Mouse (Mus musculus): ENCODE measurements around the gene Hist1h2ad. TPM values are rescaled to one million over a fixed set of nuclear protein-coding genes. Genes with fewer than 3 reads are reported as not detected.
"Not testable (repeated sequence)": the region's sequence is repeated elsewhere in the genome, so short reads cannot be mapped to it uniquely, and the experiment has no call there.

The Hist1h2ad gene
- total and polyA plus RNA-seq, 2 experiments: 5.4 TPM; not detected in 1

DNA sequence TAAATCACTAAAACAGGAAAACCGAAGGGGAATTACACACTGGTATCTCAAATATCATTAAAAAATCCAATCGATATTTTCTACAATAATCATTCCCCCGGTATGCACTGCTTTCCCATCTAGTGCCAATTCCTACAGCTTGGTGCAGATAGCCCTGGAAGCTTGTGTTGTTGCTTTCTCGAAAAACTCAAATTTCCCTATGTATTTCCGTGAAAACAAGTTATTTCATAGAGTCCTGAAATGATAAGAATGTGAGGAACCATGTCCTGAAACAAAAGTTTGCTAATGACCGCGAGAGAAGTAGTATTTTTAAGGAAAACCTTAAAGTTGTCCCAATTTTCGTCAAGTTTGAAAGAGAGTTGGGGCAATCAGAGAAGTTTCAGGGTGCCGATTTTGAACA is 19.8 kb upstream of the Hist1h2ad start:
- WGBS: 9% methylated on average over 9 of the region's 9 CpGs
- Histone ChIP-seq H3K27me3 (ENCODE audit: control insufficient read depth, insufficient read depth, low read length) (no peaks in the 10 kb centered on the region), H3K4me1 (ENCODE audit: control insufficient read depth, insufficient read depth, low read length) (no peaks in the 10 kb centered on the region; the same call in 1 of the 2 replicates), H3K79me2 (ENCODE audit: control insufficient read depth, insufficient read depth, low read length) (no peaks in the 10 kb centered on the region), H3K36me3 (ENCODE audit: control insufficient read depth, insufficient read depth, low read length) (no peaks in the 10 kb centered on the region), H3K27ac (replicated peaks; ENCODE audit: insufficient read depth, low read depth, low read length) (no peak overlapping the region), H3K9ac (ENCODE audit: low read depth, low read length) (no peak overlapping the region), H3K4me3 (ENCODE audit: insufficient read depth, low read depth, low read length) (no peak overlapping the region; the same call in 1 of the 2 replicates)
- peak; percentile 29 for DNase-seq (ENCODE audit: extremely low read depth, low read depth, low spot score)
- TF ChIP-seq CTCF (IDR thresholded peaks at IDR 0.05; ENCODE audit: low read depth, low read length) (no peak), POLR2A (IDR thresholded peaks at IDR 0.05; ENCODE audit: extremely low read depth, insufficient read depth, low read length) (no peak)

DNA sequence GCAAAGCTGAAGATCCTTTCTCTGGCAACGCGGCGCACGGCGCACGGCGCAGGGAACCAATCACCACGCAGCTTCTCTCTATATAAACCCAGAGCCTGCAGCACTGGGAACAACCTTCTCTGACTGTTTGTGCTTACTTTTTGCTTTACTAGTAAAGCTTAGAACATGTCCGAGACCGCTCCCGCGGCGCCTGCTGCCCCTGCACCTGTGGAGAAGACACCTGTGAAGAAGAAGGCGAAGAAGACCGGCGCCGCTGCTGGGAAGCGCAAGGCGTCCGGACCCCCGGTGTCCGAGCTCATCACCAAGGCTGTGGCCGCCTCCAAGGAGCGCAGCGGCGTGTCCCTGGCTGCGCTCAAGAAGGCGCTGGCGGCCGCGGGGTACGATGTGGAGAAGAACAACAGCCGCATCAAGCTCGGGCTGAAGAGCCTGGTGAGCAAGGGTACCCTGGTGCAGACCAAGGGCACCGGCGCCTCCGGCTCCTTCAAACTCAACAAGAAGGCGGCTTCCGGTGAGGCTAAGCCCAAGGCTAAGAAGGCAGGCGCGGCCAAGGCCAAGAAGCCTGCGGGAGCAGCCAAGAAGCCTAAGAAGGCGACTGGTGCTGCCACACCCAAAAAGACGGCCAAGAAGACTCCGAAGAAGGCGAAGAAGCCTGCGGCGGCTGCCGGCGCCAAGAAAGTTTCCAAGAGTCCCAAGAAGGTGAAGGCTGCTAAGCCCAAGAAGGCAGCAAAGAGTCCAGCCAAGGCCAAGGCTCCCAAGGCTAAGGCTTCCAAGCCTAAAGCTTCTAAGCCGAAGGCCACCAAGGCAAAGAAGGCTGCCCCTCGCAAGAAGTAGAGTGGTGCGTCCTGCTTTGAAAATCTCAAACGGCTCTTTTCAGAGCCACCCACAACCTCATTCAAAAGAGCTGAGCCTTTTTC is 19.0 kb upstream of the Hist1h2ad start:
- under 1% methylated on average over 54 of the region's 54 CpGs for WGBS
- peak; percentile 80 for DNase-seq (ENCODE audit: extremely low read depth, low read depth, low spot score)
- H3K27ac ChIP-seq (replicated peaks; ENCODE audit: insufficient read depth, low read depth, low read length): peak overlapping the region; percentile 27
- no peaks in the 10 kb centered on the region for H3K36me3 ChIP-seq (ENCODE audit: control insufficient read depth, insufficient read depth, low read length)
- H3K79me2 ChIP-seq (ENCODE audit: control insufficient read depth, insufficient read depth, low read length): no peaks in the 10 kb centered on the region
- no peaks in the 10 kb centered on the region; the same call in 1 of the 2 replicates for H3K4me1 ChIP-seq (ENCODE audit: control insufficient read depth, insufficient read depth, low read length)
- H3K9ac ChIP-seq (ENCODE audit: low read depth, low read length): peak overlapping the region; percentile 43
- H3K4me3 ChIP-seq (ENCODE audit: insufficient read depth, low read depth, low read length): peak overlapping the region; percentile 66
- no peaks in the 10 kb centered on the region for H3K27me3 ChIP-seq (ENCODE audit: control insufficient read depth, insufficient read depth, low read length)
- TF ChIP-seq POLR2A (IDR thresholded peaks at IDR 0.05; ENCODE audit: extremely low read depth, insufficient read depth, low read length): peak; percentile 90
- no peak for TF ChIP-seq CTCF (IDR thresholded peaks at IDR 0.05; ENCODE audit: low read depth, low read length)

DNA sequence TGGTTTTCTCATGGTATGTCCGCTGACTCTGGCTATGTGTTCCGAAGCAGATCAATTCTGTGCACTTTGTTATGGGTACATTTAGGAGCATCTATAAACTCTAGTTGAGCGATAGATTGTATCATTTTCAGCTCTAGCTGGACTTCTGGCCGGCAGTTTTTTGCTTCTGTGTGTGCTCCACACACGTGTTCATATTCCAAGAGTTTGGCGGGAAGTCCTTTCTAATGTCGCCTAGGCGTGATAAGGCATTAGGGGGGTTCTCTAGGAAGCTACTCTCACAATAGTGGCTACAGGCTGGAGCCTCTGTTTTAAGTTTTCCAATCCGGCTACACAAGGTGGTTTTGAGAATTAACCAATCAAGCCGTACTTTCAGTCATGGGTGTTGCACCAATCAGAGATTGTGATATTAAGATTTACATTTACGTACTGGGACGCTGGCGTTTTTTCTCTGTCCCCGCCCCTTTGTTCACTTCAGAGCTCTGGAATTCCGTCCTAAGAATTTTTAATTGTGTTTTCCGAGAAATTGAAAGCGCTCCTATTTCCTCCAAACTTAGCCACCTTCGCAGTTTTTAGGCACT is 18.3 kb upstream of the Hist1h2ad start:
- peak overlapping the region; percentile 66 for H3K4me3 ChIP-seq (ENCODE audit: insufficient read depth, low read depth, low read length)
- peak; percentile 91 for DNase-seq (ENCODE audit: extremely low read depth, low read depth, low spot score)
- H3K4me1 ChIP-seq (ENCODE audit: control insufficient read depth, insufficient read depth, low read length): 0 out of 2 replicates have a peak, but pooled peaks cover 2% of the 10 kb centered on the region

GRCm38 (mm10) chr13:23556906-23557305 is 17.3 kb upstream of the Hist1h2ad start:
- no peak for DNase-seq (ENCODE audit: extremely low read depth, low read depth, low spot score)
- TF ChIP-seq CTCF (IDR thresholded peaks at IDR 0.05; ENCODE audit: low read depth, low read length): no peak
- no peak for TF ChIP-seq POLR2A (IDR thresholded peaks at IDR 0.05; ENCODE audit: extremely low read depth, insufficient read depth, low read length)
- Histone ChIP-seq H3K27ac (replicated peaks; ENCODE audit: insufficient read depth, low read depth, low read length) (no peak overlapping the region), H3K4me1 (ENCODE audit: control insufficient read depth, insufficient read depth, low read length) (0 out of 2 replicates have a peak, but pooled peaks cover 2% of the 10 kb centered on the region), H3K4me3 (ENCODE audit: insufficient read depth, low read depth, low read length) (no peak overlapping the region), H3K79me2 (ENCODE audit: control insufficient read depth, insufficient read depth, low read length) (no peaks in the 10 kb centered on the region), H3K27me3 (ENCODE audit: control insufficient read depth, insufficient read depth, low read length) (no peaks in the 10 kb centered on the region), H3K9ac (ENCODE audit: low read depth, low read length) (no peak overlapping the region), H3K36me3 (ENCODE audit: control insufficient read depth, insufficient read depth, low read length) (no peaks in the 10 kb centered on the region)
- WGBS: 44% methylated on average over 3 of the region's 3 CpGs

More for the DNA sequence above, 18.3 kb upstream of the Hist1h2ad start:
- Histone ChIP-seq H3K79me2 (ENCODE audit: control insufficient read depth, insufficient read depth, low read length) (no peaks in the 10 kb centered on the region), H3K36me3 (ENCODE audit: control insufficient read depth, insufficient read depth, low read length) (no peaks in the 10 kb centered on the region), H3K9ac (ENCODE audit: low read depth, low read length) (peak overlapping the region; percentile 43), H3K27ac (replicated peaks; ENCODE audit: insufficient read depth, low read depth, low read length) (peak overlapping the region; percentile 24), H3K27me3 (ENCODE audit: control insufficient read depth, insufficient read depth, low read length) (no peaks in the 10 kb centered on the region)
- TF ChIP-seq POLR2A (IDR thresholded peaks at IDR 0.05; ENCODE audit: extremely low read depth, insufficient read depth, low read length) (no peak), CTCF (IDR thresholded peaks at IDR 0.05; ENCODE audit: low read depth, low read length) (no peak)
- whole genome bisulfite sequencing: under 1% methylated on average over 18 of the region's 18 CpGs

GRCm38 (mm10) chr13:23560699-23561098 is 13.5 kb upstream of the Hist1h2ad start:
- WGBS: 9% methylated on average over 2 of the region's 2 CpGs
- H3K4me3 ChIP-seq (ENCODE audit: insufficient read depth, low read depth, low read length); H3K27me3 ChIP-seq (ENCODE audit: control insufficient read depth, insufficient read depth, low read length); H3K36me3 ChIP-seq (ENCODE audit: control insufficient read depth, insufficient read depth, low read length); H3K9ac ChIP-seq (ENCODE audit: low read depth, low read length); H3K4me1 ChIP-seq (ENCODE audit: control insufficient read depth, insufficient read depth, low read length); DNase-seq (ENCODE audit: extremely low read depth, low read depth, low spot score); H3K79me2 ChIP-seq (ENCODE audit: control insufficient read depth, insufficient read depth, low read length); H3K27ac ChIP-seq (replicated peaks; ENCODE audit: insufficient read depth, low read depth, low read length): not testable (repeated sequence)

GRCm38 (mm10) chr13:23561531-23561882 is 12.7 kb upstream of the Hist1h2ad start:
- not testable (repeated sequence) for H3K27ac ChIP-seq (replicated peaks; ENCODE audit: insufficient read depth, low read depth, low read length); H3K4me1 ChIP-seq (ENCODE audit: control insufficient read depth, insufficient read depth, low read length); H3K79me2 ChIP-seq (ENCODE audit: control insufficient read depth, insufficient read depth, low read length); H3K36me3 ChIP-seq (ENCODE audit: control insufficient read depth, insufficient read depth, low read length); H3K27me3 ChIP-seq (ENCODE audit: control insufficient read depth, insufficient read depth, low read length); DNase-seq (ENCODE audit: extremely low read depth, low read depth, low spot score)
- WGBS: 0% methylated on average over 2 of the region's 5 CpGs
- peak overlapping the region; percentile 59 for H3K4me3 ChIP-seq (ENCODE audit: insufficient read depth, low read depth, low read length)
- H3K9ac ChIP-seq (ENCODE audit: low read depth, low read length): peak overlapping the region; percentile 60
